Mouse (Mus musculus) liver, postnatal 0 days (tissue): Measurements from ENCODE around the gene Eya2.

Source experiments
- CTCF ChIP-seq: sonication (generic); IDR thresholded peaks from 2 replicates; pipeline ENCODE4 v1.5.1; 2016; ENCODE audit warnings: antibody characterized with exemption, low read depth
- EP300 ChIP-seq: IDR thresholded peaks from 2 replicates; pipeline ENCODE4 v1.6.1; 2016; ENCODE audit warnings: antibody characterized with exemption, low read depth, mild to moderate bottlenecking

DNA sequence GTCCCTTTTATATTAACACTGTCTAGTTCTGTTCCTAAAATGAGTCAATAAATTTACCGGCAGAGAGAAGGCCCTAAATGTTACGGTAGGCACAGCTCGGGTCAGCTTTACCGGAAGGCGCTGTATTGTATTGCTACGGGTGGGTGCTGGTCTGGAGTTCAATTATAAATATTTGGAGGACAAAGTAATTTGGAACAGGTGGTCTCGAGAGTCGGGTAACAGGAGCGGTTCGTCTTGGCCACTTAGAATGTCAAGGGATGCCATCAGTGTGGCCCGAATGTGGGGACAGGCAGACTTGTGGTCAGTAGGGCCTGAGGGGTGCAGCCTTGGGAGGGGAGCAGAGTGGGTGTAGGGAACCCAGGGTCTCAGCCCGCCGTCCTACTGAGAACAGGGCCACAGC lies 4.7 kb downstream of the Eya2 start:
- TF ChIP-seq CTCF (no peak), EP300 (no peak)
